In genomic region chr9:110960230-110961149, GRCm38 (mm10) we compare ENCODE assay signal across 33 mouse cellular contexts. TPM values are rescaled to one million over a fixed set of nuclear protein-coding genes. Genes with fewer than 3 reads are reported as not detected.
A peak's percentile ranks its signal among the peaks of the same experiment; 100 is the strongest.
DNase-seq lines count a peak whose midpoint lies in the region; ATAC-seq and TF ChIP-seq lines count a peak whose summit lies in the region.
"Had no signal": no experiment of that assay in that cellular context is flagged by ENCODE, and none has a peak within 500 bp of the region (broad histone marks: within the 10 kb centered on the region; RNA-seq: fewer than 3 reads in every experiment).

No protein-coding gene starts in this region.

- ATAC-seq in heart, embryonic 14.5 days (ENCODE audit: insufficient number of reproducible peaks, insufficient read depth, low FRiP score, low read depth): 0 out of 2 replicates have a peak, but pooled peaks have one; percentile 6
- ATAC-seq: forebrain, embryonic 13.5 days; midbrain, embryonic 13.5 days had no signal

- no peaks in the 10 kb centered on the region for H3K9me3 ChIP-seq in heart, embryonic 14.5 days (ENCODE audit: control insufficient read depth, low read length)
- no peaks in the 10 kb centered on the region for H3K9me3 ChIP-seq in E14TG2a.4 (ENCODE audit: low read length)
- H3K9me3 ChIP-seq: forebrain, embryonic 13.5 days; hindbrain, embryonic 15.5 days; liver, embryonic 15.5 days; midbrain, embryonic 13.5 days had no signal

- no peak overlapping the region for H3K4me2 ChIP-seq in heart, embryonic 14.5 days (ENCODE audit: low read length)
- H3K4me2 ChIP-seq: forebrain, embryonic 13.5 days; hindbrain, embryonic 15.5 days; liver, embryonic 15.5 days; midbrain, embryonic 13.5 days had no signal

- H3K4me3 ChIP-seq in heart, embryonic 14.5 days (ENCODE audit: control insufficient read depth in 1 of 2, insufficient read depth in 1 of 2, low read depth in 1 of 2, low read length in 2 of 2): no peak overlapping the region
- peak overlapping the region; percentile 80 for H3K4me3 ChIP-seq in E14TG2a.4 (replicated peaks; ENCODE audit: low read length)
- H3K4me3 ChIP-seq: forebrain, embryonic 13.5 days; hindbrain, embryonic 15.5 days; liver, embryonic 15.5 days; midbrain, embryonic 13.5 days had no signal

- H3K4me1 ChIP-seq in heart, embryonic 14.5 days (ENCODE audit: control insufficient read depth in 2 of 2, insufficient read depth in 2 of 2, low read length in 2 of 2): peaks cover 0 to 4% of the 10 kb centered on the region in 2 experiments; a peak in 1 of 4 replicates
- H3K4me1 ChIP-seq in E14TG2a.4 (replicated peaks; ENCODE audit: low read depth, low read length): peaks cover 85% of the 10 kb centered on the region
- H3K4me1 ChIP-seq: forebrain, embryonic 13.5 days; hindbrain, embryonic 15.5 days; liver, embryonic 15.5 days; midbrain, embryonic 13.5 days had no signal

- no peak overlapping the region for H3K27ac ChIP-seq in heart, embryonic 14.5 days (replicated peaks in 1 of 2; ENCODE audit: control insufficient read depth in 1 of 2, insufficient read depth in 1 of 2, low read depth in 2 of 2, low read length in 2 of 2)
- H3K27ac ChIP-seq: forebrain, embryonic 13.5 days; hindbrain, embryonic 15.5 days; kidney, postnatal 0 days; liver, embryonic 15.5 days; midbrain, embryonic 13.5 days had no signal

- TF ChIP-seq CTCF in E14TG2a.4 (conservative IDR thresholded peaks at IDR 0.05; ENCODE audit: low read length): no peak

- DNase-seq in heart, adult 18-20 months: no peak
- peak; percentile 90 for DNase-seq in ES-CJ7 (ENCODE audit: low read depth, low spot score)
- peak; percentile 71 for DNase-seq in adrenal gland, postnatal 14 days
- no peak for DNase-seq in layer of hippocampus, adult 8-10 months (ENCODE audit: low spot score in 2 of 2)
- DNase-seq in frontal cortex, postnatal 10 days (ENCODE audit: low spot score in 2 of 2): no peak
- DNase-seq: B cell, adult 2 months; cerebellum, adult 8-10 months; cerebellum, postnatal 36 days; gastrocnemius, postnatal 14 days; kidney, adult 2 months; left cerebral cortex, postnatal 4 days; liver; thymus, adult 2 months; thymus, postnatal 4 days had no signal

- WGBS in heart, embryonic 14.5 days: 76% methylated on average over 13 of the region's 13 CpGs

- H3K9ac ChIP-seq in heart, embryonic 14.5 days (ENCODE audit: low read length): no peak overlapping the region
- H3K9ac ChIP-seq: forebrain, embryonic 13.5 days; hindbrain, embryonic 15.5 days; liver, embryonic 15.5 days; midbrain, embryonic 13.5 days had no signal

- 0 out of 2 replicates have a peak, but pooled peaks cover 3% of the 10 kb centered on the region for H3K27me3 ChIP-seq in heart, embryonic 14.5 days (ENCODE audit: control insufficient read depth, insufficient read depth, low read length)
- no peaks in the 10 kb centered on the region for H3K27me3 ChIP-seq in E14TG2a.4 (ENCODE audit: insufficient read depth, low read length)
- H3K27me3 ChIP-seq: CH12.LX; hindbrain, embryonic 15.5 days; midbrain, embryonic 13.5 days had no signal

- no peaks in the 10 kb centered on the region for H3K36me3 ChIP-seq in heart, embryonic 14.5 days (ENCODE audit: control insufficient read depth, insufficient read depth, low read length)
- H3K36me3 ChIP-seq in E14TG2a.4 (ENCODE audit: insufficient read depth, low read length): peaks cover 38% of the 10 kb centered on the region
- H3K36me3 ChIP-seq: hindbrain, embryonic 15.5 days; liver, embryonic 15.5 days; midbrain, embryonic 13.5 days had no signal

RNA-seq across cellular contexts. Expression of gene Lrrc2, which starts 9.1 kb away (rescaled TPM):
- polyA plus RNA-seq in heart, embryonic 14.5 days (2014; fragmentation: Nextera tagmentation; extraction: Ambion mirVana): 5.0 and 5.4 TPM in 2 replicates
- total RNA-seq in heart, adult 18-20 months (2021): 100 to 1,000 TPM; 239 to 298 TPM
- 3.3 and 4.1 TPM in 2 replicates for total RNA-seq in adrenal gland, postnatal 14 days (2021)
- total RNA-seq in layer of hippocampus, adult 8-10 months (2022): 1 to 10 TPM; 1.3 to 2.0 (median 1.8) TPM
- total RNA-seq: monocyte, adult 5-6 weeks; neutrophil, adult 5-6 weeks had no signal
- polyA plus RNA-seq: small intestine, adult 2 months had no signal

RNA-seq across cellular contexts. Expression of gene Tdgf1, which starts 14.5 kb away (rescaled TPM):
- polyA plus RNA-seq in heart, embryonic 14.5 days (2014; fragmentation: Nextera tagmentation; extraction: Ambion mirVana): not detected in 2 replicates
- not detected for total RNA-seq in heart, adult 18-20 months (2021)
- not detected in 2 replicates for total RNA-seq in adrenal gland, postnatal 14 days (2021)
- 1 to 10 TPM in 1 of 4 experiments, under 1 TPM in 2, not detected in 1; 0.62 to 1.2 (median 0.74) TPM for total RNA-seq in layer of hippocampus, adult 8-10 months (2022)
- total RNA-seq: CH12.LX; gastrocnemius, postnatal 14 days; hematopoietic stem cell, adult 5-6 weeks; layer of hippocampus, postnatal 10 days; monocyte, adult 5-6 weeks had no signal
- polyA plus RNA-seq: forebrain, embryonic 13.5 days; heart, embryonic 16.5 days; intestine, embryonic 14.5 days; kidney, adult 2 months; kidney, postnatal 0 days; large intestine, adult 2 months; liver, embryonic 15.5 days; midbrain, embryonic 13.5 days; small intestine, adult 2 months; stomach, embryonic 16.5 days had no signal

RNA-seq across cellular contexts. Expression of gene Rtp3, which starts 29.9 kb away (rescaled TPM):
- polyA plus RNA-seq in heart, embryonic 14.5 days (2014; fragmentation: Nextera tagmentation; extraction: Ambion mirVana): 0.12 TPM in 1 of 2 replicates, not detected in the other
- total RNA-seq in heart, adult 18-20 months (2021): 1 to 10 TPM; 2.9 to 3.8 TPM
- total RNA-seq in adrenal gland, postnatal 14 days (2021): 3.5 and 10.0 TPM in 2 replicates
- under 1 TPM in 3 of 4 experiments, not detected in 1; 0.36 to 0.54 (median 0.40) TPM for total RNA-seq in layer of hippocampus, adult 8-10 months (2022)
- total RNA-seq: CH12.LX; hematopoietic stem cell, adult 5-6 weeks; monocyte, adult 5-6 weeks; neutrophil, adult 5-6 weeks had no signal
- polyA plus RNA-seq: forebrain, embryonic 13.5 days; hindbrain, embryonic 15.5 days; midbrain, embryonic 13.5 days had no signal

RNA-seq across cellular contexts. Expression of gene Fam240a, which starts 43.8 kb away (rescaled TPM):
- not detected in 2 replicates for polyA plus RNA-seq in heart, embryonic 14.5 days (2014; fragmentation: Nextera tagmentation; extraction: Ambion mirVana)
- not detected for total RNA-seq in heart, adult 18-20 months (2021)
- not detected in 2 replicates for total RNA-seq in adrenal gland, postnatal 14 days (2021)
- not detected for total RNA-seq in layer of hippocampus, adult 8-10 months (2022)
- total RNA-seq: CH12.LX; hematopoietic stem cell, adult 5-6 weeks; layer of hippocampus, postnatal 10 days; left cerebral cortex, adult 8-10 months; left cerebral cortex, postnatal 4 days; monocyte, adult 5-6 weeks had no signal
- polyA plus RNA-seq: embryonic facial prominence, embryonic 14.5 days; forebrain, embryonic 13.5 days; heart, embryonic 16.5 days; hindbrain, embryonic 15.5 days; intestine, embryonic 14.5 days; kidney, adult 2 months; kidney, postnatal 0 days; large intestine, adult 2 months; liver, embryonic 15.5 days; midbrain, embryonic 13.5 days; small intestine, adult 2 months; stomach, embryonic 16.5 days had no signal

RNA-seq across cellular contexts. Expression of gene Ltf, which starts 58.6 kb away (rescaled TPM):
- polyA plus RNA-seq in heart, embryonic 14.5 days (2014; fragmentation: Nextera tagmentation; extraction: Ambion mirVana): 1.3 and 1.6 TPM in 2 replicates
- total RNA-seq in heart, adult 18-20 months (2021): 1 to 10 TPM in 1 of 2 experiments, under 1 TPM in 1; 0.10 to 9.8 TPM
- 2.6 and 7.3 TPM in 2 replicates for total RNA-seq in adrenal gland, postnatal 14 days (2021)
- not detected for total RNA-seq in layer of hippocampus, adult 8-10 months (2022)
- total RNA-seq: left cerebral cortex, adult 8-10 months had no signal
- polyA plus RNA-seq: forebrain, embryonic 13.5 days had no signal

Comparison
In these comparisons a context has a peak if more than half of its experiments do, and no peak if none do; other contexts are left out.
1. DNase-seq: peak in ES-CJ7 (single experiment) and adrenal gland, postnatal 14 days (single experiment); none in heart, adult 18-20 months (0 of 2), layer of hippocampus, adult 8-10 months (0 of 2) and frontal cortex, postnatal 10 days (0 of 2).
2. RNA of gene Lrrc2, which starts 9.1 kb away (total RNA-seq): 239 to 298 TPM in heart, adult 18-20 months; 3.3 to 4.1 TPM in adrenal gland, postnatal 14 days and 1.3 to 2.0 TPM in layer of hippocampus, adult 8-10 months; every median in the first group is over 10 times any median in the second.